ENCODE assay signal across 9 mouse cellular contexts in genomic region chr7:128392972-128393314, GRCm38 (mm10). TPM values are rescaled to one million over a fixed set of nuclear protein-coding genes. Genes with fewer than 3 reads are reported as not detected.
DNase-seq lines count a peak whose midpoint lies in the region; ATAC-seq and TF ChIP-seq lines count a peak whose summit lies in the region.
"Had no signal": no experiment of that assay in that cellular context is flagged by ENCODE, and none has a peak within 500 bp of the region (broad histone marks: within the 10 kb centered on the region; RNA-seq: fewer than 3 reads in every experiment).

No protein-coding gene starts in this region.

- TF ChIP-seq CTCF in heart, postnatal 0 days (IDR thresholded peaks at IDR 0.05; ENCODE audit: low read depth): no peak
- TF ChIP-seq CTCF in thymus, adult 2 months (IDR thresholded peaks at IDR 0.05; ENCODE audit: borderline replicate concordance, control insufficient read depth, extremely low read depth, insufficient read depth, low read length, poor library complexity): no peak

- H3K36me3 ChIP-seq in heart, postnatal 0 days (replicated peaks; ENCODE audit: control insufficient read depth, insufficient read depth, low read length): no peaks in the 10 kb centered on the region
- peaks cover 8% of the 10 kb centered on the region; the same call in 1 of the 2 replicates for H3K36me3 ChIP-seq in thymus, adult 2 months (ENCODE audit: control insufficient read depth, insufficient read depth, low read length)
- no peaks in the 10 kb centered on the region for H3K36me3 ChIP-seq in liver, embryonic 13.5 days
- H3K36me3 ChIP-seq: hindbrain, embryonic 12.5 days had no signal

- H3K4me1 ChIP-seq in heart, postnatal 0 days (ENCODE audit: control insufficient read depth, insufficient read depth): peaks cover 23% of the 10 kb centered on the region
- H3K4me1 ChIP-seq in thymus, adult 2 months (replicated peaks; ENCODE audit: control insufficient read depth, insufficient read depth, low read length): peaks cover 68% of the 10 kb centered on the region
- peaks cover 74% of the 10 kb centered on the region for H3K4me1 ChIP-seq in liver, embryonic 13.5 days (replicated peaks)

- TF ChIP-seq POLR2A in thymus, adult 2 months (IDR thresholded peaks at IDR 0.05; ENCODE audit: control insufficient read depth, extremely low read depth, insufficient read depth, low read length, poor library complexity): no peak

- peak overlapping the region; percentile 72; the same call in 1 of the 2 replicates for H3K27ac ChIP-seq in heart, postnatal 0 days (ENCODE audit: low read depth)
- peak overlapping the region; percentile 99 for H3K27ac ChIP-seq in thymus, adult 2 months (ENCODE audit: control insufficient read depth, insufficient read depth, low read length)
- peak overlapping the region; percentile 87 for H3K27ac ChIP-seq in liver, embryonic 13.5 days
- H3K27ac ChIP-seq: hindbrain, embryonic 12.5 days had no signal

- intact Hi-C loops in heart, postnatal 14 days (cut with DNase I): no loop called here

- 63% methylated on average over 5 of the region's 5 CpGs for WGBS in heart, postnatal 0 days
- WGBS in thymus, adult 2 months: 13% methylated on average over 5 of the region's 5 CpGs
- WGBS in liver, embryonic 13.5 days (ENCODE audit: insufficient replicate concordance): 28% methylated on average over 5 of the region's 5 CpGs

- no peaks in the 10 kb centered on the region for H3K27me3 ChIP-seq in heart, postnatal 0 days (ENCODE audit: control insufficient read depth, insufficient read depth, low read length)
- H3K27me3 ChIP-seq in thymus, adult 2 months (ENCODE audit: control insufficient read depth, insufficient read depth, low read length): no peaks in the 10 kb centered on the region
- no peaks in the 10 kb centered on the region for H3K27me3 ChIP-seq in liver, embryonic 13.5 days
- H3K27me3 ChIP-seq: hindbrain, embryonic 12.5 days had no signal

- no peaks in the 10 kb centered on the region for H3K9me3 ChIP-seq in heart, postnatal 0 days (replicated peaks; ENCODE audit: control insufficient read depth, low read length)
- H3K9me3 ChIP-seq in liver, embryonic 13.5 days (replicated peaks): no peaks in the 10 kb centered on the region
- H3K9me3 ChIP-seq: hindbrain, embryonic 12.5 days had no signal

- no peak overlapping the region for H3K9ac ChIP-seq in heart, postnatal 0 days (replicated peaks; ENCODE audit: low read depth, low read length)
- H3K9ac ChIP-seq in liver, embryonic 13.5 days: peak overlapping the region; percentile 49
- H3K9ac ChIP-seq: hindbrain, embryonic 12.5 days had no signal

- DNase-seq in heart, postnatal 0 days (ENCODE audit: low spot score): no peak
- no peak for DNase-seq in heart, postnatal 14 days
- DNase-seq in thymus, adult 2 months: peak; percentile 51
- no peak for DNase-seq in thymus, postnatal 25 days
- DNase-seq in liver, embryonic 13.5 days: no peak
- DNase-seq in retina, embryonic 14.5 days (ENCODE audit: low spot score): no peak
- DNase-seq in B cell, adult 2 months: no peak
- no peak for DNase-seq in MN1 (ENCODE audit: low spot score)

- H3K4me2 ChIP-seq in heart, postnatal 0 days (ENCODE audit: low read depth, low read length): no peak overlapping the region
- peak overlapping the region; percentile 44 for H3K4me2 ChIP-seq in liver, embryonic 13.5 days
- H3K4me2 ChIP-seq: hindbrain, embryonic 12.5 days had no signal

- H3K4me3 ChIP-seq in heart, postnatal 0 days (ENCODE audit: low read depth, low read length): no peak overlapping the region
- 0 out of 2 replicates have a peak overlapping the region, but pooled peaks have one; percentile 1 for H3K4me3 ChIP-seq in thymus, adult 2 months (ENCODE audit: control insufficient read depth, insufficient read depth, low read length)
- no peak overlapping the region for H3K4me3 ChIP-seq in liver, embryonic 13.5 days (replicated peaks)
- H3K4me3 ChIP-seq: hindbrain, embryonic 12.5 days had no signal

- no peak for TF ChIP-seq EP300 in heart, postnatal 0 days (IDR thresholded peaks at IDR 0.05; ENCODE audit: low read depth)

- ATAC-seq in heart, postnatal 0 days (ENCODE audit: insufficient read depth, low read depth): no peak
- peak; percentile 14; the same call in 1 of the 2 replicates for ATAC-seq in liver, embryonic 13.5 days (ENCODE audit: low read depth)

RNA-seq across cellular contexts. Expression of gene Rgs10, which starts 25.6 kb away (rescaled TPM):
- 0.69 and 3.3 TPM in 2 replicates for total RNA-seq in heart, postnatal 0 days (2014; rRNA removed; ENCODE audit: low replicate concordance)
- 7.2 and 7.8 TPM in 2 replicates for polyA plus RNA-seq in heart, postnatal 0 days (2015; fragmentation: Nextera tagmentation; extraction: Ambion mirVana)
- total RNA-seq in heart, postnatal 14 days (2021): 10 to 100 TPM; 10.1 to 14.9 TPM
- 62.5 and 71.8 TPM in 2 replicates for polyA plus RNA-seq in thymus, adult 2 months (2012; rRNA removed)
- polyA plus RNA-seq in liver, embryonic 13.5 days (2015; fragmentation: Nextera tagmentation; extraction: Ambion mirVana): 48.5 and 54.6 TPM in 2 replicates
